Mouse (Mus musculus) heart, embryonic 13.5 days (tissue): ENCODE measurements around the gene Agtr1a. TPM values are rescaled to one million over a fixed set of nuclear protein-coding genes. Genes with fewer than 3 reads are reported as not detected.

Source experiments
- ATAC-seq: fragments of 200-750 bp; cut with Nextera tagmentation; 2 replicates; pipeline ENCODE4 v1.8.0; 2017; ENCODE audit warnings: moderate TSS enrichment; ENCODE audit not compliant: insufficient number of reproducible peaks, low FRiP score, low TSS enrichment; ENCODE audit errors: extremely low read depth
- H3K27ac ChIP-seq: fragments of 300-500 bp; sonication (generic); replicated peaks from 2 replicates; pipeline ENCODE4 v1.5.1; 2015; ENCODE audit warnings: moderate library complexity, mild to moderate bottlenecking, inconsistent platforms
- H3K27me3 ChIP-seq: fragments of 300-500 bp; sonication (generic); replicated peaks from 2 replicates; pipeline ENCODE4 v1.6.1; 2015; ENCODE audit warnings: mild to moderate bottlenecking, inconsistent platforms
- H3K36me3 ChIP-seq: fragments of 300-500 bp; sonication (generic); 2 replicates; pipeline ENCODE4 v1.6.1; 2015; ENCODE audit warnings: mild to moderate bottlenecking, inconsistent platforms
- H3K4me1 ChIP-seq: fragments of 300-500 bp; sonication (generic); 2 replicates; pipeline ENCODE4 v1.6.1; 2015; ENCODE audit warnings: inconsistent platforms
- H3K4me2 ChIP-seq: fragments of 300-500 bp; sonication (generic); 2 replicates; pipeline ENCODE4 v1.6.1; 2015; ENCODE audit warnings: inconsistent platforms, mild to moderate bottlenecking, moderate library complexity
- H3K4me3 ChIP-seq: fragments of 300-500 bp; sonication (generic); 2 replicates; pipeline ENCODE4 v1.5.1; 2015; ENCODE audit warnings: moderate library complexity, mild to moderate bottlenecking, inconsistent platforms
- H3K9ac ChIP-seq: fragments of 300-500 bp; sonication (generic); 2 replicates; pipeline ENCODE4 v1.6.1; 2015; ENCODE audit warnings: inconsistent platforms, mild to moderate bottlenecking, moderate library complexity
- H3K9me3 ChIP-seq: fragments of 300-500 bp; sonication (generic); 2 replicates; pipeline ENCODE4 v1.6.1; 2016; ENCODE audit warnings: inconsistent platforms
- WGBS: fragments of 180-500 bp; shearing (Covaris S2); methylation state at CpG from one replicate; pipeline ENCODE4 v1.1.7; 2015; ENCODE audit warnings: mixed read lengths; 5-methylcytosine and 5-hydroxymethylcytosine counted together
- polyA plus RNA-seq: library from polyadenylated mRNA; unstranded; fragments of >200 nt; fragmentation: Nextera tagmentation; extraction: Ambion mirVana; gene quantifications from 2 replicates; pipeline ENCODE4 v1.2.1, GENCODE M21; 2015

Gene Agtr1a
- polyA plus RNA-seq, 1 experiment from 2014 or later: 9.2 TPM

- Histone ChIP-seq H3K4me3 (no peak overlapping the region), H3K27me3 (no peaks in the 10 kb centered on the region), H3K9me3 (no peaks in the 10 kb centered on the region), H3K4me1 (no peaks in the 10 kb centered on the region), H3K36me3 (no peaks in the 10 kb centered on the region), H3K4me2 (no peak overlapping the region), H3K27ac (no peak overlapping the region), H3K9ac (no peak overlapping the region)
- 77% methylated on average over 5 of the region's 5 CpGs for WGBS
- ATAC-seq: no peak
Observed at GRCm38 (mm10) chr13:30418611-30419010, 82.4 kb downstream of the Agtr1a start.

- H3K4me3 ChIP-seq: no peak overlapping the region
- H3K27ac ChIP-seq: no peak overlapping the region
- H3K9me3 ChIP-seq: no peaks in the 10 kb centered on the region
- ATAC-seq: no peak
- no peak overlapping the region for H3K4me2 ChIP-seq
- H3K4me1 ChIP-seq: no peaks in the 10 kb centered on the region
- H3K9ac ChIP-seq: no peak overlapping the region
- no peaks in the 10 kb centered on the region for H3K27me3 ChIP-seq
- H3K36me3 ChIP-seq: no peaks in the 10 kb centered on the region
- 76% methylated on average over 4 of the region's 4 CpGs for WGBS
Observed at GRCm38 (mm10) chr13:30427008-30427407, 90.8 kb downstream of the Agtr1a start.

- no peaks in the 10 kb centered on the region for H3K4me1 ChIP-seq
- H3K9me3 ChIP-seq: no peaks in the 10 kb centered on the region
- no peak overlapping the region for H3K4me3 ChIP-seq
- no peaks in the 10 kb centered on the region for H3K36me3 ChIP-seq
- H3K9ac ChIP-seq: no peak overlapping the region
- 81% methylated on average over 1 of the region's 1 CpGs for WGBS
- ATAC-seq: no peak
- H3K4me2 ChIP-seq: no peak overlapping the region
- no peak overlapping the region for H3K27ac ChIP-seq
- no peaks in the 10 kb centered on the region for H3K27me3 ChIP-seq
Observed at GRCm38 (mm10) chr13:30427436-30427835, 91.2 kb downstream of the Agtr1a start.

Other genes with a start within 250 kb of the Agtr1a start
- gene Mboat1, start 200.0 kb upstream of the Agtr1a start, polyA plus RNA-seq: 2.7 and 3.3 TPM in 2 replicates
- gene Uqcrfs1, start 208.9 kb downstream of the Agtr1a start, polyA plus RNA-seq: 504 and 574 TPM in 2 replicates